In genomic region chrX:8832043-8832442, GRCm38 (mm10) we compare ENCODE assay signal across 10 mouse cellular contexts. TPM values are rescaled to one million over a fixed set of nuclear protein-coding genes. Genes with fewer than 3 reads are reported as not detected.
DNase-seq lines count a peak whose midpoint lies in the region; ATAC-seq and TF ChIP-seq lines count a peak whose summit lies in the region.
"Had no signal": no experiment of that assay in that cellular context is flagged by ENCODE, and none has a peak within 500 bp of the region (broad histone marks: within the 10 kb centered on the region; RNA-seq: fewer than 3 reads in every experiment).

No protein-coding gene starts in this region.

- no peaks in the 10 kb centered on the region for H3K9me3 ChIP-seq in E14TG2a.4 (ENCODE audit: low read length)
- H3K9me3 ChIP-seq in midbrain, embryonic 15.5 days = no peaks in the 10 kb centered on the region

- no peak overlapping the region for H3K27ac ChIP-seq in cerebellum, adult 2 months (ENCODE audit: insufficient read depth, low read length)
- H3K27ac ChIP-seq in midbrain, embryonic 15.5 days = no peak overlapping the region

- no peak overlapping the region for H3K4me3 ChIP-seq in E14TG2a.4 (replicated peaks; ENCODE audit: low read length)
- H3K4me3 ChIP-seq in cerebellum, adult 2 months (replicated peaks; ENCODE audit: insufficient read depth, low read depth, low read length) = no peak overlapping the region
- H3K4me3 ChIP-seq in midbrain, embryonic 15.5 days = no peak overlapping the region

- no peaks in the 10 kb centered on the region for H3K27me3 ChIP-seq in E14TG2a.4 (ENCODE audit: insufficient read depth, low read length)
- H3K27me3 ChIP-seq in cerebellum, adult 2 months (ENCODE audit: control insufficient read depth, insufficient read depth, low read length) = no peaks in the 10 kb centered on the region
- no peaks in the 10 kb centered on the region for H3K27me3 ChIP-seq in midbrain, embryonic 15.5 days (replicated peaks)

- peak; percentile 38 for TF ChIP-seq CTCF in E14TG2a.4 (conservative IDR thresholded peaks at IDR 0.05; ENCODE audit: low read length)
- TF ChIP-seq CTCF in cerebellum, adult 2 months (IDR thresholded peaks at IDR 0.05; ENCODE audit: borderline replicate concordance, insufficient read depth, low read depth, low read length) = peak; percentile 26; the same call in 1 of the 2 replicates

- ATAC-seq in frontal cortex, adult (ENCODE audit: low TSS enrichment) = no peak
- ATAC-seq in midbrain, embryonic 15.5 days (replicated peaks) = peak; percentile 74; the same call in 1 of the 2 replicates

- no peaks in the 10 kb centered on the region for H3K4me1 ChIP-seq in E14TG2a.4 (replicated peaks; ENCODE audit: low read depth, low read length)
- H3K4me1 ChIP-seq in cerebellum, adult 2 months (ENCODE audit: control insufficient read depth, insufficient read depth, low read length) = no peaks in the 10 kb centered on the region
- H3K4me1 ChIP-seq in midbrain, embryonic 15.5 days = no peaks in the 10 kb centered on the region

- DNase-seq in frontal cortex, adult 2 months (ENCODE audit: extremely low spot score in 1 of 2, low spot score in 1 of 2) = peak; percentile 4 to 78
- DNase-seq in cerebellum, adult 2 months = peak; percentile 26 to 51
- peak; percentile 53 for DNase-seq in gastrocnemius, postnatal 10 days
- peak; percentile 34 to 44 for DNase-seq in layer of hippocampus, postnatal 36 days
- peak; percentile 35 for DNase-seq in thymus, postnatal 4 days

- no peaks in the 10 kb centered on the region for H3K36me3 ChIP-seq in E14TG2a.4 (ENCODE audit: insufficient read depth, low read length)
- H3K36me3 ChIP-seq in midbrain, embryonic 15.5 days (replicated peaks) = no peaks in the 10 kb centered on the region

- H3K9ac ChIP-seq in midbrain, embryonic 15.5 days = no peak overlapping the region

- no peak for TF ChIP-seq POLR2A in cerebellum, adult 2 months (IDR thresholded peaks at IDR 0.05; ENCODE audit: borderline replicate concordance, insufficient read depth, low read length)

- H3K4me2 ChIP-seq in midbrain, embryonic 15.5 days = no peak overlapping the region

RNA-seq across cellular contexts. Expression of gene Gm6592, which starts 11.8 kb away (rescaled TPM):
- polyA plus RNA-seq in frontal cortex, adult 2 months (2012; rRNA removed) = not detected in 2 replicates
- not detected in 2 replicates for polyA plus RNA-seq in cerebellum, adult 2 months (2012; rRNA removed)
- total RNA-seq in gastrocnemius, postnatal 10 days (2021) = not detected
- not detected for total RNA-seq in layer of hippocampus, postnatal 36 days (2021)
- not detected in 2 replicates for polyA plus RNA-seq in midbrain, embryonic 15.5 days (2015; fragmentation: Nextera tagmentation; extraction: Ambion mirVana)
- polyA plus RNA-seq: heart, embryonic 16.5 days; small intestine, adult 2 months had no signal

RNA-seq across cellular contexts. Expression of gene Ssxb5, which starts 28.6 kb away (rescaled TPM):
- polyA plus RNA-seq in frontal cortex, adult 2 months (2012; rRNA removed) = not detected in 2 replicates
- not detected in 2 replicates for polyA plus RNA-seq in cerebellum, adult 2 months (2012; rRNA removed)
- not detected for total RNA-seq in gastrocnemius, postnatal 10 days (2021)
- total RNA-seq in layer of hippocampus, postnatal 36 days (2021) = not detected
- not detected in 2 replicates for polyA plus RNA-seq in midbrain, embryonic 15.5 days (2015; fragmentation: Nextera tagmentation; extraction: Ambion mirVana)
- polyA plus RNA-seq: heart, embryonic 16.5 days; small intestine, adult 2 months had no signal

RNA-seq across cellular contexts. Expression of gene Gm5751, which starts 42.0 kb away (rescaled TPM):
- not detected in 2 replicates for polyA plus RNA-seq in frontal cortex, adult 2 months (2012; rRNA removed)
- polyA plus RNA-seq in cerebellum, adult 2 months (2012; rRNA removed) = 0.57 TPM in 1 of 2 replicates, not detected in the other
- not detected for total RNA-seq in gastrocnemius, postnatal 10 days (2021)
- total RNA-seq in layer of hippocampus, postnatal 36 days (2021) = not detected
- polyA plus RNA-seq in midbrain, embryonic 15.5 days (2015; fragmentation: Nextera tagmentation; extraction: Ambion mirVana) = not detected in 2 replicates
- polyA plus RNA-seq: heart, embryonic 16.5 days; small intestine, adult 2 months had no signal
